Comparison of ENCODE assay signal across 22 mouse cellular contexts in the genomic region with DNA sequence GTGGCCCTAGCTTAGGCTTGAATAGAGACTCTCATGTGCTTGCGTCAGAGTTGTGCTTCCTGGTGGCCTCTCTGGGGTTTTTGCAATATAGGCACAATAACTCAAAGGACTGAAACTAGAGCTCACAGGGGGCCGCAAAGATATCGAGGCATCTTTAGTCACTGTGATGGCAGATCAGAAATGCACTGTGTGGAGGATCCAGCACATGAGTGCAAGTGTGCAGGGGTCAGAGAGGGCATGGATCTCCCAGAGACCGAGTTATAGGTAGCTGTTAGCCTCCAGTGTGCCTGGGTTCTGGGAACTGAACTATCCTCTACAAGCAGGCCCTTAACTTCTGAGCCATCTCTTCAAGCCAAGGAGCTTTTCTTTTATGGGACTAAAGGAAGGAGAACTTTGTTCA.
DNase-seq lines count a peak whose midpoint lies in the region; ATAC-seq and TF ChIP-seq lines count a peak whose summit lies in the region.
"Had no signal": no experiment of that assay in that cellular context is flagged by ENCODE, and none has a peak within 500 bp of the region (broad histone marks: within the 10 kb centered on the region; RNA-seq: fewer than 3 reads in every experiment).

No protein-coding gene starts in this region.

- 79% methylated on average over 4 of the region's 4 CpGs for WGBS in heart, postnatal 0 days
- WGBS in liver, embryonic 15.5 days (ENCODE audit: insufficient replicate concordance): 17% methylated on average over 4 of the region's 4 CpGs

- ATAC-seq in heart, postnatal 0 days (ENCODE audit: insufficient read depth, low read depth): no peak
- peak; percentile 52 for ATAC-seq in liver, embryonic 15.5 days (ENCODE audit: insufficient read depth)
- no peak for ATAC-seq in frontal cortex, adult (ENCODE audit: low TSS enrichment)
- ATAC-seq: forebrain, embryonic 14.5 days; inflammation-experienced regulatory T-cells, adult 6 months; midbrain, embryonic 15.5 days; Patski had no signal

- no peak overlapping the region for H3K4me3 ChIP-seq in heart, postnatal 0 days (ENCODE audit: low read depth, low read length)
- H3K4me3 ChIP-seq in liver, embryonic 15.5 days (replicated peaks): no peak overlapping the region
- H3K4me3 ChIP-seq: gastrocnemius, adult 2 months; midbrain, embryonic 15.5 days had no signal

- TF ChIP-seq CTCF in heart, postnatal 0 days (IDR thresholded peaks at IDR 0.05; ENCODE audit: low read depth): no peak

- H3K27ac ChIP-seq in heart, postnatal 0 days (ENCODE audit: low read depth): 0 out of 2 replicates have a peak overlapping the region, but pooled peaks have one; percentile 30
- peak overlapping the region; percentile 87 for H3K27ac ChIP-seq in liver, embryonic 15.5 days (replicated peaks)
- H3K27ac ChIP-seq: gastrocnemius, adult 2 months; hindbrain, embryonic 14.5 days; midbrain, embryonic 15.5 days had no signal

- no peak overlapping the region for H3K4me2 ChIP-seq in heart, postnatal 0 days (ENCODE audit: low read depth, low read length)
- H3K4me2 ChIP-seq in liver, embryonic 15.5 days: peak overlapping the region; percentile 52
- H3K4me2 ChIP-seq: hindbrain, embryonic 14.5 days; midbrain, embryonic 15.5 days had no signal

- peak; percentile 84 for DNase-seq in heart, adult 11 months
- no peak for DNase-seq in heart, postnatal 14 days
- DNase-seq in heart, postnatal 0 days (ENCODE audit: low spot score): no peak
- no peak for DNase-seq in heart, postnatal 36 days
- peak; percentile 27 for DNase-seq in liver
- no peak for DNase-seq in urinary bladder, adult 18-20 months (ENCODE audit: low spot score in 2 of 2)
- DNase-seq: adrenal gland, postnatal 10 days; cerebellum, adult 9-10 months; cerebellum, postnatal 36 days; gastrocnemius, adult 2 months; gastrocnemius, postnatal 36 days; kidney, adult 11 months; kidney, postnatal 14 days; lung, postnatal 4 days; right cerebral cortex, postnatal 4 days had no signal

- H3K27me3 ChIP-seq in heart, postnatal 0 days (ENCODE audit: control insufficient read depth, insufficient read depth, low read length): no peaks in the 10 kb centered on the region
- no peaks in the 10 kb centered on the region for H3K27me3 ChIP-seq in liver, embryonic 15.5 days
- H3K27me3 ChIP-seq: midbrain, embryonic 15.5 days; Patski had no signal

- peaks cover 31% of the 10 kb centered on the region for H3K36me3 ChIP-seq in heart, postnatal 0 days (replicated peaks; ENCODE audit: control insufficient read depth, insufficient read depth, low read length)
- H3K36me3 ChIP-seq in liver, embryonic 15.5 days (replicated peaks): no peaks in the 10 kb centered on the region
- H3K36me3 ChIP-seq: midbrain, embryonic 15.5 days had no signal

- H3K9ac ChIP-seq in heart, postnatal 0 days (replicated peaks; ENCODE audit: low read depth, low read length): no peak overlapping the region
- H3K9ac ChIP-seq in liver, embryonic 15.5 days: no peak overlapping the region
- H3K9ac ChIP-seq: hindbrain, embryonic 14.5 days; midbrain, embryonic 15.5 days had no signal

- no peaks in the 10 kb centered on the region for H3K9me3 ChIP-seq in heart, postnatal 0 days (replicated peaks; ENCODE audit: control insufficient read depth, low read length)
- H3K9me3 ChIP-seq in liver, embryonic 15.5 days (replicated peaks): no peaks in the 10 kb centered on the region
- H3K9me3 ChIP-seq: midbrain, embryonic 15.5 days had no signal

- no peak for TF ChIP-seq EP300 in heart, postnatal 0 days (IDR thresholded peaks at IDR 0.05; ENCODE audit: low read depth)

- no peaks in the 10 kb centered on the region; the same call in 1 of the 2 replicates for H3K4me1 ChIP-seq in heart, postnatal 0 days (ENCODE audit: control insufficient read depth, insufficient read depth)
- H3K4me1 ChIP-seq in liver, embryonic 15.5 days (replicated peaks): peaks cover 42% of the 10 kb centered on the region
- H3K4me1 ChIP-seq: midbrain, embryonic 15.5 days had no signal

- intact Hi-C loops in heart, postnatal 14 days (cut with DNase I): no loop called here
- intact Hi-C loops in heart, postnatal 36 days (cut with DNase I): no loop called here

Comparison
In these comparisons a context has a peak if more than half of its experiments do, and no peak if none do; other contexts are left out.
1. DNase-seq: peak in heart, adult 11 months (single experiment) and liver (single experiment); none in heart, postnatal 14 days (0 of 2), heart, postnatal 0 days (single experiment), heart, postnatal 36 days (0 of 2) and urinary bladder, adult 18-20 months (0 of 2).